Mouse (Mus musculus) forebrain, embryonic 13.5 days (tissue): ENCODE data around the gene Eloa. TPM values are rescaled to one million over a fixed set of nuclear protein-coding genes. Genes with fewer than 3 reads are reported as not detected.

ENCODE experiments used
- ATAC-seq: fragments of 200-750 bp; cut with Nextera tagmentation; 2 replicates; pipeline ENCODE4 v1.8.0; 2017
- H3K27ac ChIP-seq: fragments of 300-500 bp; sonication (generic); 2 replicates; pipeline ENCODE4 v1.5.1; 2015; ENCODE audit warnings: inconsistent platforms, mild to moderate bottlenecking, moderate library complexity
- H3K27me3 ChIP-seq: fragments of 300-500 bp; sonication (generic); 2 replicates; pipeline ENCODE4 v1.6.1; 2015; ENCODE audit warnings: mild to moderate bottlenecking, inconsistent platforms
- H3K36me3 ChIP-seq: fragments of 300-500 bp; sonication (generic); 2 replicates; pipeline ENCODE4 v1.6.1; 2015; ENCODE audit warnings: mild to moderate bottlenecking, inconsistent platforms; ENCODE audit not compliant: poor library complexity, severe bottlenecking
- H3K4me1 ChIP-seq: fragments of 300-500 bp; sonication (generic); 2 replicates; pipeline ENCODE4 v1.6.1; 2015; ENCODE audit warnings: inconsistent platforms
- H3K4me2 ChIP-seq: fragments of 300-500 bp; sonication (generic); 2 replicates; pipeline ENCODE4 v1.6.1; 2015; ENCODE audit warnings: inconsistent platforms, mild to moderate bottlenecking, moderate library complexity
- H3K4me3 ChIP-seq: fragments of 300-500 bp; sonication (generic); 2 replicates; pipeline ENCODE4 v1.5.1; 2015; ENCODE audit warnings: mild to moderate bottlenecking, inconsistent platforms
- H3K9ac ChIP-seq: fragments of 300-500 bp; sonication (generic); 2 replicates; pipeline ENCODE4 v1.6.1; 2015; ENCODE audit warnings: mild to moderate bottlenecking, inconsistent platforms
- H3K9me3 ChIP-seq: fragments of 300-500 bp; sonication (generic); replicated peaks from 2 replicates; pipeline ENCODE4 v1.6.1; 2016; ENCODE audit warnings: inconsistent platforms
- WGBS: fragments of 180-500 bp; shearing (Covaris S2); methylation state at CpG from one replicate; pipeline ENCODE4 v1.1.7; 2015; 5-methylcytosine and 5-hydroxymethylcytosine counted together
- polyA plus RNA-seq: library from polyadenylated mRNA; unstranded; fragments of >200 nt; fragmentation: Nextera tagmentation; extraction: Ambion mirVana; gene quantifications from 2 replicates; pipeline ENCODE4 v1.2.1, GENCODE M21; 2015

Gene Eloa
- polyA plus RNA-seq, 1 experiment from 2014 or later = 29.1 TPM

DNA sequence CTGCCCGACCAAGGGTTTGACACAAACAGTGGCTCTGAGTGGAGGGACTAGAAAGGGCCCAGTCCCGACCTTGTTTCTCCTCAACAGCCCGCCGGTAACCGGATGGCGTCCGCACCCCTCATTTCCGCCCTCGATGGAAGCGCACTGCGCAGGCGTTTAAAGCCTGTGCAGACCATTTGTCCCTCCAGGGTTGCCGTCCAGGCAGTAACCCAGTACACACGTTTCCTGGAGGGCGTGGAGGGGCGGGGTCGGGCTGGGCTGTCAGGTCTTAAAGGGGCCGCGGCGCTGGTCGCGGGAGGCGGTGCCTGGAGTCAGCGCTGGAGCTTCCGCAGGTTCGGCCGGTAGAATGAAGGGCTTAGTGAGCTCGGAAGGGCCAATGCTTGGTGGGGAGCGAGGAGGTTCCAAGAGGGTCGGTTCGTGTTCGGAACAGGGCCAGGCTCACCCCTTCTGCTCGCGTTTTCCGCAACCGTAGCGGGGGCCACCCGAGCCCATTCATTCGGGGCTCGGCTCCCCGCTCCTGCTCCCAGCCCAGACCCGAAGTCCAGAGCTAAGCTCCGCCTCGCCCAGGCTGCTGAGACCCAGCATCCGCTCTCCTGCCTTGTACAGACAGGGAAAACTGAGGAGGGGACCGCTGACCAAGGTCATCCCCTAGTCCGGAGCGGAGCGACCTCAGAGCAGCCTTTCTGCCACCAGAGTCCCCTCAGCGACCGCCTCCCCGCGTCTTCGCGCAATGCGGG, 57.9 kb downstream of the Eloa start, which contains the start of gene Gale:
Gene Gale, plus strand, starts transcription at position 271 of the 737 bp plus-strand sequence.
- no peaks in the 10 kb centered on the region for H3K9me3 ChIP-seq
- H3K4me2 ChIP-seq = peak within 1 kb of the TSS; percentile 87
- ATAC-seq = peak; percentile 94
- H3K9ac ChIP-seq = peak within 1 kb of the TSS; percentile 84
- H3K4me1 ChIP-seq = peaks cover 21% of the 10 kb centered on the region
- WGBS = under 1% methylated on average over 56 of the region's 56 CpGs
- peaks cover 62% of the 10 kb centered on the region for H3K36me3 ChIP-seq
- peak within 1 kb of the TSS; percentile 76 for H3K4me3 ChIP-seq
- H3K27me3 ChIP-seq = no peaks in the 10 kb centered on the region
- H3K27ac ChIP-seq = peak within 1 kb of the TSS; percentile 75

DNA sequence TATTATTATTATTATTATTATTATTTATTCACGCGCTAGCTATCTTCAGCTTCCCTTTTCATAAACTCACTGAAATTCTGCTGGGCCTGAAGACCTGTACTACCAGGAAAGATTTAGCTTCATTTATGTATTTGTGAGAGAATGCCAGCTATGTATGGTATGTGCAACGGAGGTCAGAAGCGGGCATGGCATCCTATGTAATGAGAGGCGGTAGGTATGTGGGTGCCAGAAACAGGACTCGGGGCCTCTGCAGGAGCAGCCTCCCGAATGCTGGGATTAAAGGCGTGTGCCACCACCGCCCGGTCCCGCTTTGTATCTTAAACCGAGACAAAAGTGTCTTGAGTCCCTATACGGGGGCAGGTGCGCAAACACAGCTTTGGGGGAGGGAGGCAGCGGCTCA, 58.6 kb downstream of the Eloa start:
- no peaks in the 10 kb centered on the region for H3K27me3 ChIP-seq
- ATAC-seq = peak; percentile 12
- H3K9me3 ChIP-seq = no peaks in the 10 kb centered on the region
- peak overlapping the region; percentile 75 for H3K27ac ChIP-seq
- WGBS = 7% methylated on average over 15 of the region's 15 CpGs
- peaks cover 21% of the 10 kb centered on the region for H3K4me1 ChIP-seq
- H3K36me3 ChIP-seq = peaks cover 62% of the 10 kb centered on the region
- peak overlapping the region; percentile 87 for H3K4me2 ChIP-seq
- H3K9ac ChIP-seq = peak overlapping the region; percentile 84
- peak overlapping the region; percentile 76 for H3K4me3 ChIP-seq

GRCm38 (mm10) chr4:135962198-135962597, 59.4 kb downstream of the Eloa start:
- Histone ChIP-seq H3K4me1 (peaks cover 21% of the 10 kb centered on the region), H3K4me2 (no peak overlapping the region), H3K36me3 (peaks cover 59% of the 10 kb centered on the region), H3K9me3 (no peaks in the 10 kb centered on the region), H3K4me3 (no peak overlapping the region), H3K27me3 (no peaks in the 10 kb centered on the region), H3K9ac (0 out of 2 replicates have a peak overlapping the region, but pooled peaks have one; percentile 84), H3K27ac (no peak overlapping the region)
- 84% methylated on average over 7 of the region's 7 CpGs for WGBS
- ATAC-seq = no peak

DNA sequence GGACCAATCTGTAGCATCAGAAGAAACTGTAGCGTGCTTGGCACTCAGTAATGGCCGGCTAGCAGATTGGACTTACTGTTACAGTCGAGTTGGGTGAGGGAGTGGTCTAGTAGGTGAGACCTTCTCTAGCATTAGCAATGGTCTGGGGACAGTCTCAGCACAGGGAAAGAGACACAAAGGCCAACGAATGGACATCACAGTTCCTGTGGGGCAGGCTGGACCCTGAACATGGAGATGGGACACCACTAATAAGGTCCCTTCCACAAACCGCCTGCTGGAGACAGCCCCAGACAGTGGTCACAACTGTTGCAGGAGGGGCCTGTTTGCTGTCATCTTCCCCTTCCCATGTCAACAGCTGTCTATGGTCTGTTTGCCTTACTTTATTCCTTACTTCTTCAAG, 59.9 kb downstream of the Eloa start:
- WGBS = 88% methylated on average over 5 of the region's 5 CpGs
- no peak overlapping the region for H3K9ac ChIP-seq
- no peaks in the 10 kb centered on the region for H3K9me3 ChIP-seq
- no peak for ATAC-seq
- H3K27me3 ChIP-seq = no peaks in the 10 kb centered on the region
- no peak overlapping the region for H3K4me3 ChIP-seq
- peaks cover 21% of the 10 kb centered on the region for H3K4me1 ChIP-seq
- H3K36me3 ChIP-seq = peaks cover 56% of the 10 kb centered on the region
- no peak overlapping the region for H3K4me2 ChIP-seq
- no peak overlapping the region for H3K27ac ChIP-seq

GRCm38 (mm10) chr4:135960717-135961116, 60.8 kb downstream of the Eloa start:
- peaks cover 21% of the 10 kb centered on the region for H3K4me1 ChIP-seq
- WGBS = 19% methylated on average over 5 of the region's 5 CpGs
- no peak overlapping the region for H3K4me3 ChIP-seq
- no peak for ATAC-seq
- no peaks in the 10 kb centered on the region for H3K9me3 ChIP-seq
- no peak overlapping the region for H3K27ac ChIP-seq
- no peak overlapping the region for H3K4me2 ChIP-seq
- peaks cover 54% of the 10 kb centered on the region for H3K36me3 ChIP-seq
- no peak overlapping the region for H3K9ac ChIP-seq
- H3K27me3 ChIP-seq = no peaks in the 10 kb centered on the region

- Histone ChIP-seq H3K9me3 (no peaks in the 10 kb centered on the region), H3K27me3 (no peaks in the 10 kb centered on the region), H3K27ac (no peak overlapping the region), H3K4me2 (no peak overlapping the region), H3K9ac (no peak overlapping the region), H3K4me1 (peaks cover 7% of the 10 kb centered on the region), H3K36me3 (peaks cover 61% of the 10 kb centered on the region), H3K4me3 (no peak overlapping the region)
- ATAC-seq = no peak
- WGBS = 73% methylated on average over 8 of the region's 8 CpGs
Measured at GRCm38 (mm10) chr4:135958354-135958753, 63.2 kb downstream of the Eloa start.

DNA sequence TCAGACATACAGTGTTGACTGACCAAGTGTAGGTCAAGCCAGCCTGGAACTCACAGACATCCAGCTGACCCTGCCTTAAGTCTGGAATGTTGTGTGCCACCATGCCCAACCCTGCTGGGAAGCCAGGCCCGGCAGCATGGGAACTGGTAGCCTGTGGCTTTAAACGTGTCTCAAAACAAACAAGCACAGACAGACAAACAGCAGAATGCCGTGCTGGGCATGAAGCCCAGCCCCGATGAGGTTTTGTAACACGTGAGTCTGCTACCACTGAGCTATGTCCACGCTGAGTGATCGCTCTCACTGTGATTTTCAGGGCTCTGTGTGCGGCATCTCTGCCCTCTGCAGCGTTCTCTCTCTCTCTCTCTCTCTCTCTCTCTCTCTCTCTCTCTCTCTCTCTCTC, 65.7 kb downstream of the Eloa start:
- Histone ChIP-seq H3K4me2 (no peak overlapping the region), H3K36me3 (peaks cover 70% of the 10 kb centered on the region), H3K4me1 (no peaks in the 10 kb centered on the region), H3K4me3 (no peak overlapping the region), H3K9me3 (peaks cover 5% of the 10 kb centered on the region; the same call in 1 of the 2 replicates), H3K27me3 (no peaks in the 10 kb centered on the region), H3K9ac (no peak overlapping the region), H3K27ac (no peak overlapping the region)
- no peak for ATAC-seq
- 84% methylated on average over 8 of the region's 9 CpGs for WGBS

DNA sequence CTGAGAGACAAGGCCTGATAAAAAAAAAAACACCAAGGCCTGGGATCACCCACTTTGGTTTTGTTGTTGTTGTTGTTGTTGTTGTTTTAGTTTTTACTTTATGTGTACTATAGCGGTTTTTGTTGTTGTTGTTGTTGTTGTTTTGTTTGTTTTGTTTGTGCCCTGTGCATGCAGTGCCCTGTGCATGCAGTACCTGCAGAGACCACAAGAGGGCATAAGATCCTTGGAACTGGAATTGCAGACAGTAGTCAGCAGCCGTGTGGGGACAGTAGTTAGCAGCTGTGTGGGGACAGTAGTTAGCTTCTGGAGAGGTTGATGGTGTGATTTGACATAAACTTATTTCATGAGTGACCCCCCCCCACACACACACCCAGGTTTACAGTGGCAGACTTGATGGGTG, 67.3 kb downstream of the Eloa start:
- 6% methylated on average over 2 of the region's 2 CpGs for WGBS
- no peak overlapping the region for H3K27ac ChIP-seq
- no peak overlapping the region for H3K4me3 ChIP-seq
- H3K4me1 ChIP-seq = no peaks in the 10 kb centered on the region
- H3K9ac ChIP-seq = no peak overlapping the region
- no peaks in the 10 kb centered on the region for H3K27me3 ChIP-seq
- no peak overlapping the region for H3K4me2 ChIP-seq
- peaks cover 5% of the 10 kb centered on the region; the same call in 1 of the 2 replicates for H3K9me3 ChIP-seq
- peak; percentile 38; the same call in 1 of the 2 replicates for ATAC-seq
- peaks cover 63% of the 10 kb centered on the region for H3K36me3 ChIP-seq

Other genes starting within 250 kb of the Eloa start
- gene Srsf10, start 166.0 kb downstream of the Eloa start, polyA plus RNA-seq = 341 and 352 TPM in 2 replicates
- 180 and 185 TPM in 2 replicates for gene Pnrc2, start 147.9 kb downstream of the Eloa start, polyA plus RNA-seq
- 0.13 and 0.21 TPM in 2 replicates for gene Cnr2, start 126.4 kb downstream of the Eloa start, polyA plus RNA-seq
- gene Fuca1, start 101.0 kb downstream of the Eloa start, polyA plus RNA-seq = 41.7 and 56.6 TPM in 2 replicates
- 56.2 and 57.1 TPM in 2 replicates for gene Hmgcl, start 75.3 kb downstream of the Eloa start, polyA plus RNA-seq
- gene Gale, start 58.0 kb downstream of the Eloa start, polyA plus RNA-seq = 28.7 and 33.6 TPM in 2 replicates
- 163 and 173 TPM in 2 replicates for gene Lypla2, start 49.1 kb downstream of the Eloa start, polyA plus RNA-seq
- 50.9 and 53.6 TPM in 2 replicates for gene Pithd1, start 34.5 kb downstream of the Eloa start, polyA plus RNA-seq
- gene Rpl11, start 31.7 kb upstream of the Eloa start, polyA plus RNA-seq = 383 and 388 TPM in 2 replicates
- gene Id3, start 121.7 kb upstream of the Eloa start, polyA plus RNA-seq = 90.9 and 119 TPM in 2 replicates
- gene E2f2, start 150.6 kb upstream of the Eloa start, polyA plus RNA-seq = 9.7 and 11.3 TPM in 2 replicates
- 2.9 and 3.9 TPM in 2 replicates for gene Asap3, start 184.6 kb upstream of the Eloa start, polyA plus RNA-seq
- 0.52 and 0.66 TPM in 2 replicates for gene Tcea3, start 226.0 kb upstream of the Eloa start, polyA plus RNA-seq